Mouse (Mus musculus) hindbrain, embryonic 10.5 days (tissue): ENCODE measurements at regions not wholly inside any gene's neighbourhood (a gene's known extent, or its start where the extent isn't known, plus 50 kb on each side); places are given as distances from the start of the nearest gene placed in this dataset.

Source experiments
- DNase-seq: peaks from one replicate; pipeline ENCODE4 v3.0.0-alpha.2; 2017; ENCODE audit warnings: low spot score
- H3K27ac ChIP-seq: fragments of 300-500 bp; sonication (generic); 2 replicates; pipeline ENCODE4 v1.5.1; 2016; ENCODE audit warnings: mild to moderate bottlenecking, moderate library complexity
- H3K27me3 ChIP-seq: fragments of 300-500 bp; sonication (generic); 2 replicates; pipeline ENCODE4 v1.6.1; 2016; ENCODE audit warnings: mild to moderate bottlenecking; ENCODE audit not compliant: poor library complexity, insufficient read depth, severe bottlenecking
- H3K36me3 ChIP-seq: fragments of 300-500 bp; sonication (generic); 2 replicates; pipeline ENCODE4 v1.6.1; 2016; ENCODE audit warnings: mild to moderate bottlenecking, moderate library complexity
- H3K4me1 ChIP-seq: fragments of 300-500 bp; sonication (generic); replicated peaks from 2 replicates; pipeline ENCODE4 v1.6.1; 2016; ENCODE audit warnings: mild to moderate bottlenecking
- H3K4me3 ChIP-seq: fragments of 300-500 bp; sonication (generic); 2 replicates; pipeline ENCODE4 v1.5.1; 2016; ENCODE audit warnings: mild to moderate bottlenecking, moderate library complexity
- H3K9me3 ChIP-seq: fragments of 300-500 bp; sonication (generic); 2 replicates; pipeline ENCODE4 v1.6.1; 2016; ENCODE audit warnings: mild to moderate bottlenecking, moderate library complexity
- WGBS: fragments of 180-500 bp; shearing (Covaris S2); methylation state at CpG from one replicate; pipeline ENCODE4 v1.1.7; 2016; 5-methylcytosine and 5-hydroxymethylcytosine counted together

- 88% methylated on average over 6 of the region's 6 CpGs for WGBS
- Histone ChIP-seq H3K4me3 (no peak overlapping the region), H3K4me1 (no peaks in the 10 kb centered on the region), H3K9me3 (no peaks in the 10 kb centered on the region), H3K36me3 (no peaks in the 10 kb centered on the region), H3K27ac (no peak overlapping the region), H3K27me3 (no peaks in the 10 kb centered on the region)
- DNase-seq: no peak
These were observed 51.3 kb upstream of the Mki67 start for GRCm38 (mm10) chr7:135767493-135767892.

DNA sequence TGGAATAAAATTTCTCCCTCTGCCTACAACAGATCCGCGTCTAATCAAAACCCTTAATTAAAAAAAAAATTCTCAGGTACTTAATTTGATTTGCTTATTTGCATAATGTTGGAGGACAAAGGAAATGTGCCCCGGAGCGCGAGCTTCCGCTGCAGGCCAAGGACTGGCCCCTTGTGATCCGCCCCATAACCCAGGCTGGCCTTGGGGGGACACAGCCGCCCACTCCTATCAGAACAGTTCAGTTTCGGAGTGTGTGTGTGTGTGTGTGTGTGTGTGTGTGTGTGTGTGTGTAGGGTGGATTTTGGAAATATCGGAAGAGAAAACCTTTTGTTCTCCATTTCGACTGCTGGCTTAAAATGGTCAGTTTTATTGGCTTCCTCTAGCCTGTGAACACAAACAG, 51.9 kb upstream of the Mki67 start:
- WGBS: 87% methylated on average over 11 of the region's 11 CpGs
- H3K36me3 ChIP-seq: no peaks in the 10 kb centered on the region
- no peak for DNase-seq

DNA sequence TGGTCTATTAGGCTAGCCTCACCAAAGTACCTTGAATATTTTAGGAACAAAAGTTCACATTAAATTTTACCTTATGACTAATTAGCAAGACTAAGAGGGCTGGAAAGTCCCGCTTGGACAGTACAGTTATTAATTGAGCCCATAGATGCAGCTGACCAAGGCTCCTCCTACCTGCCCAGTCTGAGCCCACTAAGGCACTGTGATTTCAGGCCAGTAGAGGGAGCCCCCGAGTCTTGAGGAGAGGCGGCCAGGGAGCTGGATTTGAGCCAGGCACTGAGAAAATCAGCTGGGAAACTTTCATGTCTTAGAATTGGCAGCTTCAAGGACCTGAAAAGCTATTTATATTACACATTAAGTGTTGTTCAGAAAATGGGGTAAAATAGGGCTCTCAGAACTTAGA, 52.4 kb upstream of the Mki67 start:
- 6% methylated on average over 3 of the region's 3 CpGs for WGBS

More for the DNA sequence above, 51.9 kb upstream of the Mki67 start:
- no peaks in the 10 kb centered on the region for H3K27me3 ChIP-seq
- H3K27ac ChIP-seq: no peak overlapping the region
- no peaks in the 10 kb centered on the region for H3K4me1 ChIP-seq
- no peak overlapping the region for H3K4me3 ChIP-seq
- no peaks in the 10 kb centered on the region for H3K9me3 ChIP-seq

GRCm38 (mm10) chr7:135769082-135769673, 53.0 kb upstream of the Mki67 start:
- Histone ChIP-seq H3K4me3 (no peak overlapping the region), H3K27ac (no peak overlapping the region), H3K27me3 (no peaks in the 10 kb centered on the region), H3K36me3 (no peaks in the 10 kb centered on the region), H3K4me1 (no peaks in the 10 kb centered on the region), H3K9me3 (no peaks in the 10 kb centered on the region)
- WGBS: 88% methylated on average over 21 of the region's 21 CpGs
- no peak for DNase-seq

More for the DNA sequence above, 52.4 kb upstream of the Mki67 start:
- no peaks in the 10 kb centered on the region for H3K4me1 ChIP-seq
- H3K27me3 ChIP-seq: no peaks in the 10 kb centered on the region
- H3K27ac ChIP-seq: no peak overlapping the region
- peak; percentile 76 for DNase-seq
- no peaks in the 10 kb centered on the region for H3K9me3 ChIP-seq
- H3K4me3 ChIP-seq: no peak overlapping the region
- H3K36me3 ChIP-seq: no peaks in the 10 kb centered on the region

DNA sequence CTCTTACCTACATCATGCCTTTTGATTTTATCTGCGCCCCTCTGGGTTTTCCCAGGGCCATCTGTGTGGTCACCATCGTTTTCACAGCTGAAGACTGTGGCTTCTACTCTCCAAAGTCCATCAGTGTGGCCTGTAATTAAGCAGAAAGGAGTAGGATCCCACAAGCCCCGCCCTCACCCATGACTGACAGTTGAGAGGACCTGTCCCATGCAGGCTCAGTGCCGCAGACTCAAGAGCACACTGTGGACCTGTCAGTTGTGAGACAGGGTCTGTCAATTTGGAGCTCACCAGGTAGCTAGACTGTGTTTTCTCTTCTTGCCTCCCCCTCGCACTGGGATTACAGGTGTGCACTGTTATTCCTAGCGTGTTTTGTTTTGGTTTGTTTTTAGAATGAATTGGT, 53.9 kb upstream of the Mki67 start:
- Histone ChIP-seq H3K4me1 (no peaks in the 10 kb centered on the region), H3K4me3 (no peak overlapping the region), H3K36me3 (no peaks in the 10 kb centered on the region), H3K9me3 (no peaks in the 10 kb centered on the region), H3K27me3 (no peaks in the 10 kb centered on the region), H3K27ac (no peak overlapping the region)
- WGBS: 64% methylated on average over 6 of the region's 6 CpGs
- DNase-seq: no peak

DNA sequence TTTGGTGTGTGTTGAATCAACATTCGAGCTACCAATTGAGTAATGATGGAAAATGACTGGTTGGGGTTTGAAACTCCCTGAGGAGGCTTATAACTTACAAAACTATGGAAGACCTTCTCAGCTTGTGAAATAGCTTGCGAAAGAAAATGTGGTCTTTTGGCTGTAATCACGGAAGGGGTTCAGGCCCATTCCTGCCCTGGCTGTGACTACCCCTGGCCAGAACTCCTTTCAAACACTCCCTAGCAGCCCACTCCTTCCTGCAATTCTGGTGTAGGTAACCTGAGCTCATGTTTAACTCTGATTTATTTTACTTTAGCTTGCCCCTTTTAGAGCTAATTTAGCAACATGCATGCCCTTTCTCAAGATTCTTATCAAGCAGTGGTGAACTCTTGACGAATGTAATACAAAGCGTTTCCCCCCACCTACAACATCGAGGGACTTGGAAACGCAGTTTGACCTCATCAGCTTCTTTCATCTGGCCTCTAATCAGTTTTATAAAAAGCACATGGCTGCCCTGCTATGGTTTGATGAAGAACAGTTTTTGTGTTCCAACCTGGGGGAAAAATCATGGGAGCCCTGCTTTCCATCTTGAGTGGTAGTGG, 59.8 kb upstream of the Mki67 start:
- H3K27me3 ChIP-seq: no peaks in the 10 kb centered on the region
- no peaks in the 10 kb centered on the region for H3K36me3 ChIP-seq
- no peak for DNase-seq
- no peak overlapping the region for H3K4me3 ChIP-seq
- no peaks in the 10 kb centered on the region for H3K9me3 ChIP-seq
- H3K27ac ChIP-seq: no peak overlapping the region
- WGBS: 83% methylated on average over 7 of the region's 7 CpGs
- H3K4me1 ChIP-seq: no peaks in the 10 kb centered on the region

GRCm38 (mm10) chr7:135790167-135790566, 74.0 kb upstream of the Mki67 start:
- no peaks in the 10 kb centered on the region for H3K9me3 ChIP-seq
- WGBS: 86% methylated on average over 1 of the region's 1 CpGs
- H3K27ac ChIP-seq: no peak overlapping the region
- no peak for DNase-seq
- H3K4me3 ChIP-seq: no peak overlapping the region
- peaks cover 15% of the 10 kb centered on the region for H3K4me1 ChIP-seq
- no peaks in the 10 kb centered on the region for H3K36me3 ChIP-seq
- no peaks in the 10 kb centered on the region for H3K27me3 ChIP-seq

- H3K4me1 ChIP-seq: peaks cover 20% of the 10 kb centered on the region
- peak; percentile 82 for DNase-seq
- under 1% methylated on average over 3 of the region's 3 CpGs for WGBS
- no peaks in the 10 kb centered on the region for H3K27me3 ChIP-seq
- H3K27ac ChIP-seq: no peak overlapping the region
- H3K9me3 ChIP-seq: no peaks in the 10 kb centered on the region
- H3K36me3 ChIP-seq: no peaks in the 10 kb centered on the region
- H3K4me3 ChIP-seq: no peak overlapping the region
These were observed 74.8 kb upstream of the Mki67 start for GRCm38 (mm10) chr7:135790978-135791377.

GRCm38 (mm10) chr7:135791953-135792690, 76.0 kb upstream of the Mki67 start:
- Histone ChIP-seq H3K27ac (no peak overlapping the region), H3K4me3 (no peak overlapping the region), H3K9me3 (no peaks in the 10 kb centered on the region), H3K4me1 (peaks cover 20% of the 10 kb centered on the region), H3K27me3 (no peaks in the 10 kb centered on the region), H3K36me3 (no peaks in the 10 kb centered on the region)
- DNase-seq: no peak
- 77% methylated on average over 6 of the region's 6 CpGs for WGBS

- Histone ChIP-seq H3K27ac (no peak overlapping the region), H3K9me3 (no peaks in the 10 kb centered on the region), H3K4me3 (no peak overlapping the region), H3K4me1 (peaks cover 20% of the 10 kb centered on the region), H3K27me3 (no peaks in the 10 kb centered on the region), H3K36me3 (no peaks in the 10 kb centered on the region)
- DNase-seq: peak; percentile 60
- WGBS: 39% methylated on average over 8 of the region's 8 CpGs
These were observed 76.8 kb upstream of the Mki67 start for GRCm38 (mm10) chr7:135792918-135793317.

DNA sequence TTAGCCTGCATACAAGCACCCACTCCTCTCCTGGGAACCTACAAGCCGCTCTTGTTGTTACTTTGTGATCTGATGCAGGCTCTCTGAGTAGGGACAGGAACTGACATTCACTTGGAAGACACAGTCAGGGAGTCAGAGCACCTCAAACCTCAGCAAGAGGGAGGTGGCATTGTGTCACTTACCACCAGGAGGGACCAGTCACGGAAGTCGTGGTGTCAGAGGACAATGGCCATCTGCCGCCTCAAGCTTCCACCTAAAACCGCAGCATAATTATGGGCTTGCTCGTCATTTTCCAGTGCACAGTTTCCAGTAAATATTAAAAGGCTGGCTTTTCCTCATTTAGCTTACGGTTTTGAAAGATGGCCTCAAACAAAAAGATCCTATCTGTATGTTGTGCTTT, 78.1 kb upstream of the Mki67 start:
- no peak for DNase-seq
- H3K4me3 ChIP-seq: no peak overlapping the region
- H3K9me3 ChIP-seq: no peaks in the 10 kb centered on the region
- 33% methylated on average over 7 of the region's 7 CpGs for WGBS
- H3K27me3 ChIP-seq: no peaks in the 10 kb centered on the region
- peak overlapping the region; percentile 75 for H3K27ac ChIP-seq
- H3K36me3 ChIP-seq: no peaks in the 10 kb centered on the region
- peaks cover 20% of the 10 kb centered on the region for H3K4me1 ChIP-seq

GRCm38 (mm10) chr7:135794679-135795078, 78.5 kb upstream of the Mki67 start:
- no peak for DNase-seq
- peaks cover 20% of the 10 kb centered on the region for H3K4me1 ChIP-seq
- peak overlapping the region; percentile 75 for H3K27ac ChIP-seq
- no peaks in the 10 kb centered on the region for H3K36me3 ChIP-seq
- no peaks in the 10 kb centered on the region for H3K9me3 ChIP-seq
- no peaks in the 10 kb centered on the region for H3K27me3 ChIP-seq
- no peak overlapping the region for H3K4me3 ChIP-seq
- 43% methylated on average over 2 of the region's 2 CpGs for WGBS

GRCm38 (mm10) chr7:135798441-135798840, 82.3 kb upstream of the Mki67 start:
- DNase-seq: no peak
- H3K27me3 ChIP-seq: no peaks in the 10 kb centered on the region
- H3K36me3 ChIP-seq: no peaks in the 10 kb centered on the region
- H3K27ac ChIP-seq: no peak overlapping the region
- H3K4me3 ChIP-seq: no peak overlapping the region
- H3K4me1 ChIP-seq: peaks cover 20% of the 10 kb centered on the region
- H3K9me3 ChIP-seq: no peaks in the 10 kb centered on the region
- WGBS: 61% methylated on average over 2 of the region's 2 CpGs
